Mouse (Mus musculus): Measurements from ENCODE around the gene Lgi4.
A peak's percentile ranks its signal among the peaks of the same experiment; 100 is the strongest.

Lgi4 gene

GRCm38 (mm10) chr7:31059108-31059507 is at the start of gene Lgi4:
Gene Lgi4, plus strand, starts transcription at chr7:31059342.
- DNase-seq: peak; percentile 76 to 82

GRCm38 (mm10) chr7:31012971-31013370 is 46.2 kb upstream of the Lgi4 start:
- no peak for DNase-seq

- DNase-seq: no peak
Measured at GRCm38 (mm10) chr7:31017104-31017901, 41.8 kb upstream of the Lgi4 start.

GRCm38 (mm10) chr7:31028609-31029008 is 30.5 kb upstream of the Lgi4 start:
- no peak for DNase-seq

- no peak for DNase-seq
Measured at GRCm38 (mm10) chr7:31030717-31031116, 28.4 kb upstream of the Lgi4 start.

- no peak for DNase-seq
Measured at GRCm38 (mm10) chr7:31031731-31032130, 27.4 kb upstream of the Lgi4 start.

- peak in 1 of 2 experiments; percentile 44 for DNase-seq
Measured at GRCm38 (mm10) chr7:31033409-31034165, 25.6 kb upstream of the Lgi4 start.

- DNase-seq: no peak
Measured at GRCm38 (mm10) chr7:31034789-31035188, 24.4 kb upstream of the Lgi4 start.

- no peak for DNase-seq
Measured at GRCm38 (mm10) chr7:31035291-31035690, 23.9 kb upstream of the Lgi4 start.

- DNase-seq: no peak
Measured at GRCm38 (mm10) chr7:31036917-31037316, 22.2 kb upstream of the Lgi4 start.

- no peak for DNase-seq
Measured at GRCm38 (mm10) chr7:31037675-31038074, 21.5 kb upstream of the Lgi4 start.

- DNase-seq: no peak
Measured at GRCm38 (mm10) chr7:31039011-31039410, 20.1 kb upstream of the Lgi4 start.

GRCm38 (mm10) chr7:31040281-31041022 is 18.7 kb upstream of the Lgi4 start:
- no peak for DNase-seq

GRCm38 (mm10) chr7:31041023-31041407 is 18.1 kb upstream of the Lgi4 start:
- DNase-seq: no peak

- DNase-seq: peak; percentile 79 to 81
Measured at GRCm38 (mm10) chr7:31041662-31042315, 17.4 kb upstream of the Lgi4 start.

GRCm38 (mm10) chr7:31042431-31042910 is 16.7 kb upstream of the Lgi4 start, which contains the start of gene Fxyd5:
Gene Fxyd5, minus strand, starts transcription at chr7:31042481.
- DNase-seq: no peak

- DNase-seq: no peak
Measured at GRCm38 (mm10) chr7:31049135-31049845, 9.9 kb upstream of the Lgi4 start.

GRCm38 (mm10) chr7:31049846-31050281 is 9.3 kb upstream of the Lgi4 start:
- DNase-seq: no peak

GRCm38 (mm10) chr7:31050487-31050886 is 8.7 kb upstream of the Lgi4 start:
- DNase-seq: no peak

GRCm38 (mm10) chr7:31050921-31051320 is 8.2 kb upstream of the Lgi4 start:
- no peak for DNase-seq

- no peak for DNase-seq
Measured at GRCm38 (mm10) chr7:31051321-31052021, 7.7 kb upstream of the Lgi4 start, which contains the start of gene Fxyd7. Gene Fxyd7, minus strand, starts transcription at chr7:31051467.

Data from lung, adult 18-20 months (tissue).